Mouse (Mus musculus) ES-E14 (cell line): ENCODE data around the gene Hoxa3. TPM values are rescaled to one million over a fixed set of nuclear protein-coding genes. Genes with fewer than 3 reads are reported as not detected.

Source experiments
- DNase-seq: peaks from one replicate; pipeline ENCODE4 v3.0.0-alpha.2; 2013; ENCODE audit warnings: low read depth, low spot score
- H3K27ac ChIP-seq: 2 replicates; pipeline ENCODE4 v1.5.1; 2012; ENCODE audit warnings: low read depth, mild to moderate bottlenecking, low read length, moderate library complexity, mixed read lengths; ENCODE audit not compliant: poor library complexity, insufficient read depth, severe bottlenecking
- H3K36me3 ChIP-seq: 2 replicates; pipeline ENCODE4 v1.6.1; 2012; ENCODE audit warnings: mild to moderate bottlenecking, low read length, moderate library complexity, mixed read lengths; ENCODE audit not compliant: control insufficient read depth, poor library complexity, insufficient read depth, severe bottlenecking
- H3K4me1 ChIP-seq, 2 experiments: fragments of 150-350 bp in 1 of 2; sonication (generic) in 1 of 2; 2 replicates each; pipeline ENCODE4 v1.6.1; 2012; ENCODE audit warnings: low read length in 2 of 2, mild to moderate bottlenecking in 1 of 2, mixed read lengths in 1 of 2; ENCODE audit not compliant: control insufficient read depth in 2 of 2, insufficient read depth in 2 of 2, poor library complexity in 1 of 2
- H3K4me3 ChIP-seq, 2 experiments: fragments of 150-350 bp in 1 of 2; sonication (generic) in 1 of 2; 2 replicates each; pipeline ENCODE4 v1.5.1; 2012; ENCODE audit warnings: low read length in 2 of 2, low read depth in 1 of 2, mild to moderate bottlenecking in 1 of 2, mixed read lengths in 1 of 2; ENCODE audit not compliant: insufficient read depth in 1 of 2, poor library complexity in 1 of 2, severe bottlenecking in 1 of 2
- H3K9ac ChIP-seq: 2 replicates; pipeline ENCODE4 v1.6.1; 2012; ENCODE audit warnings: low read depth, mild to moderate bottlenecking, low read length, mixed read lengths; ENCODE audit not compliant: poor library complexity, insufficient read depth, severe bottlenecking
- H3K9me3 ChIP-seq: fragments of 150-350 bp; sonication (generic); 2 replicates; pipeline ENCODE4 v1.6.1; 2012; ENCODE audit warnings: low read depth, mild to moderate bottlenecking, low read length; ENCODE audit not compliant: control insufficient read depth, insufficient read depth
- CHD2 ChIP-seq: IDR thresholded peaks from 2 replicates; pipeline ENCODE4 v1.6.1; 2014; ENCODE audit warnings: mild to moderate bottlenecking, low read depth, low read length, inconsistent platforms
- HCFC1 ChIP-seq: IDR thresholded peaks from 2 replicates; pipeline ENCODE4 v1.6.1; 2012; ENCODE audit warnings: low read length, inconsistent platforms, borderline replicate concordance; ENCODE audit not compliant: insufficient read depth
- MAFK ChIP-seq: IDR thresholded peaks from 2 replicates; pipeline ENCODE4 v1.6.1; 2014; ENCODE audit warnings: mild to moderate bottlenecking, low read depth, low read length, inconsistent platforms; ENCODE audit not compliant: insufficient read depth
- ZC3H11A ChIP-seq: IDR thresholded peaks from 2 replicates; pipeline ENCODE4 v1.6.1; 2012; ENCODE audit warnings: low read depth, mild to moderate bottlenecking, inconsistent platforms, low read length, borderline replicate concordance
- ZNF384 ChIP-seq: IDR thresholded peaks from 2 replicates; pipeline ENCODE4 v1.6.1; 2012; ENCODE audit warnings: low read depth, low read length, inconsistent platforms
- in situ Hi-C, 2 experiments: fragments of 600-800 bp; cut with MboI; formaldehyde crosslinking; loops; one replicate each; pipeline ENCODE4 v1.15.1; 2025; ENCODE audit warnings: low sequenced_read_pairs in 2 of 2, inconsistent platforms in 1 of 2; ENCODE audit not compliant: unreplicated experiment in 2 of 2
- total RNA-seq: library from RNA; depleted of rRNA; stranded (reverse); fragments of 300-350 nt; gene quantifications from 2 replicates; pipeline ENCODE4 v1.2.3, GENCODE M21; 2012

Hoxa3 gene
- total RNA-seq, 1 experiment = 0.27 TPM

DNA sequence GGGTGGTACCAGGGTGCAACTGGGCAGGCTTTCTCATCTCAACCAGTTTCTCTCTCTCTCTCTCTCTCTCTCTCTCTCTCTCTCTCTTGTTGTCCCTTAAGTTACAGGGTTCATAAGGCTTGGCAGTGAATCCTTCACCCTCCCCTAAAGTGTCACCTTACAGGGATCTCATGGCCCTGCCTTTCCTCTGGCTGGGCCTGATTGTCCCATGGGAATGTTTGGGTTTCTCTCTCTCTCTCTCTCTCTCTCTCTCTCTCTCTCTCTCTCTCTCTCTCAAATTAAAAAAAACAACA, 5.5 kb downstream of the Hoxa3 start:
- Histone ChIP-seq H3K4me1 (peaks cover 0 to 7% of the 10 kb centered on the region in 2 experiments; a peak in 1 of 4 replicates), H3K9ac (no peak overlapping the region), H3K9me3 (no peaks in the 10 kb centered on the region), H3K36me3 (no peaks in the 10 kb centered on the region), H3K4me3 (no peak overlapping the region), H3K27ac (no peak overlapping the region)
- no peak for DNase-seq
- in situ Hi-C loops = loop anchor here in 1 of 2 experiments (25.0 kb wide), 1 partner anchor 595 kb away; no protein-coding TSS in a partner anchor
- TF ChIP-seq HCFC1 (no peak), MAFK (no peak), ZNF384 (no peak), CHD2 (no peak), ZC3H11A (no peak)

DNA sequence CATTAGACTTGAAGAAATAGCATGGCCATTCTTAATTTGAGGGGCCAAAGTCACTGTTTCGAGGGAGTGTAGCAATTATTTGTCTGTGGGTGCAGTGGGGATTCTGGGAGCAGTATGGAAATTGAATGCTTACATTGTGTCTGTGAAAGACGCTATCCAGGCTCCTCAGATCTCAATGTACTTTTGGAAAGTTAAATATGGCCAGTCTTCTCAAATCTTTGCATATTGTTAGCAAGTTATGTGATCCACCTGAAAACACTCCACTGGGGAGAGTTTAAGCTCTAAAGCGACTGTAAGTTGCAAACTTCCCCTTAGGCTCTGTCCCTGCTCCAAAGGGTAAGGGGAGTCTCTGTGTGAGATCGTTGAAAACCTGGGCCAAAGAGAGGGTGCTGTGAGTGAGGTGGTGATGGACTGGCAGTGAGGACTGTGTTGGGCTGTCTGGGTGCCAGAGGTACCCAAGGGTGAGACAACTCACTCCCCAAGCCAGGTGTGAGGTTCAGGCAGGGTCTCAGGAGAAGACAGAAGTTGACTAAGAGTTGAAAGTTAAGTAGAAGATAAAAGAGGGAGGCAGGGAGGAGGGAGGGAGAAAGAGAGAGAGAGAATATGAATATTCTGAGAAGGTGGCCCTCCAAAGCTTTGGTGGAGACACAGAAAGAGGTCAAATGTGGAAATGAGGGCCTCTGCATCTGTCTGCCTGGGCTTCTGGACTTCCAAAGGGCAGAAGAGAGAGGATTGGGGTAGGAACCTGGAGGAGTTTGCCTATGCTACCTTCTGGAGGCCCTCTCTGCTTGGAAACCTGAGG, 6.1 kb downstream of the Hoxa3 start:
- Histone ChIP-seq H3K4me3 (no peak overlapping the region), H3K27ac (no peak overlapping the region), H3K9ac (no peak overlapping the region), H3K9me3 (no peaks in the 10 kb centered on the region), H3K36me3 (no peaks in the 10 kb centered on the region), H3K4me1 (peaks cover 0 to 7% of the 10 kb centered on the region in 2 experiments; a peak in 1 of 4 replicates)
- TF ChIP-seq ZC3H11A (no peak), CHD2 (no peak), HCFC1 (no peak), MAFK (no peak), ZNF384 (no peak)
- in situ Hi-C loops = loop anchor here in 1 of 2 experiments (25.0 kb wide), 1 partner anchor 595 kb away; no protein-coding TSS in a partner anchor
- no peak for DNase-seq

DNA sequence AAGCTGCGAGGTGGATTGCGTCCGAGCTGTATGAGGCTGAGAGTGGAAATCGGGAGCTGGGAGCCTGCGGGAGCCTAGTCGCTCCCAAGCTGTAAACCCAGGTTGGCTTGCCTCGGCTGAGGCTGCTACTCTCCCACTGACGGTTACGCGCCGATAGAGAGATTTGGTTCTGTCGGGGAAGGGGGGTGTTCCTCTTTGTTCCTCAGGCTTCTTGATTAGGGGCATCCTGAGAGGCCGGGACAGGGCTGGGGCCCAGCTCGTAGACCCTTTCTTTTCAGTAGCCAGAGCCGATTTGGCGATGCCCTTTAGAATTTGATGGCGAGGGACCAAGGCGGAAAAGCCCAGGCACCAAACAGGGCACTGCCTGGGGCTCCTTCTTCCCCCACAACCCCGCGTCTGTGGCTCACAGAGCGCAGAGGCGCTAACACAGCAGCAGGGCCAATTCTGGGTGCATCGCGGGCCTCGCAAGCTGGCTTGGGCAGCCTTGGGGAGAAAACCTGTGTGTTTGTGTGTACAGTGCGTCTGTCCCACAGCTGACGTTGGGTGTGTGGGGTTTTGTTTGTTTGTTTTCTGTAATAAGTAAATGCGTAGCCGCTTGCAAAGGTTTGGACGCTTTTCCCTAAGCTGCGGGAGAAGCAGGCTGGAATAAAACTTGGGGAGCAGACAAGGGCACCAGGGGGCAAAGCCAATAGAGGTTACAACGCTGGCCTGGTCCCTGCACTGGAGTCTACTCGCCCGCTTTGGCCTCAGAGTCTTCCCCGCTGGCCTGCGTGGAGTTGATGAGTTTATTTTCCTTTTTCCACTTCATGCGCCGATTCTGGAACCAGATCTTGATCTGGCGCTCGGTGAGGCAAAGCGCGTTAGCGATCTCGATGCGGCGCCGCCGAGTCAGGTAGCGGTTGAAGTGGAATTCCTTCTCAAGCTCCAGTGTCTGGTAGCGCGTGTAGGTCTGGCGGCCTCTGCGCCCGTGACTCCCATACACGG, 7.2 kb downstream of the Hoxa3 start:
- DNase-seq = no peak
- H3K4me3 ChIP-seq = no peak overlapping the region
- H3K4me1 ChIP-seq = peaks cover 0 to 4% of the 10 kb centered on the region in 2 experiments; a peak in 1 of 4 replicates
- in situ Hi-C loops = loop anchor here in 1 of 2 experiments (25.0 kb wide), 1 partner anchor 594 kb away; no protein-coding TSS in a partner anchor
- no peak overlapping the region for H3K9ac ChIP-seq
- no peaks in the 10 kb centered on the region for H3K36me3 ChIP-seq
- no peaks in the 10 kb centered on the region for H3K9me3 ChIP-seq
- H3K27ac ChIP-seq = no peak overlapping the region
- TF ChIP-seq HCFC1 (no peak), ZC3H11A (no peak), MAFK (no peak), ZNF384 (no peak), CHD2 (no peak)

DNA sequence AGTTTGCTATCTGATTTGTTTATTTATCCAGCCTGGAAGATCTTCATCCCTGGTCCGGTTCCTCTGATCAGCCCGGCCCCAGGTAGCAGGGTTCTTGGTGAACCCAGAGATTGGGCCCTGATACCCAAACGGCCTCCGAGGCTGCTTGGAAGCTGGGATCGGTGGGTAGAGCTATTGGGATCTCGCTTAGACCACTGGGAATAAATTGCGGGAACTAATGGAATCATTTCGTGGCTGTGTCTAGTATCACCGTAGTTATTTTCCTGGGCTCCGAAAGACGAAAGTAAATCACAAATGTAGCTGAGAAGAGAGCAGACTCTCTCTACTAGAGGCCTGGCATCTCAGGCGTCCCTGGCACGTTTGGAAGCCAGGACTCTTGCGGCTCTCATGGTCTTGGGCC, 7.9 kb downstream of the Hoxa3 start:
- no peak overlapping the region for H3K27ac ChIP-seq
- H3K36me3 ChIP-seq = no peaks in the 10 kb centered on the region
- no peaks in the 10 kb centered on the region for H3K9me3 ChIP-seq
- DNase-seq = no peak
- H3K9ac ChIP-seq = no peak overlapping the region
- H3K4me3 ChIP-seq = no peak overlapping the region
- in situ Hi-C loops = loop anchor here in 1 of 2 experiments (25.0 kb wide), 1 partner anchor 593 kb away; no protein-coding TSS in a partner anchor
- H3K4me1 ChIP-seq = peaks cover 0 to 4% of the 10 kb centered on the region in 2 experiments; a peak in 1 of 4 replicates
- TF ChIP-seq ZNF384 (no peak), MAFK (no peak)
